26 mouse cellular contexts compared by ENCODE assay signal in genomic region chr1:171948161-171948945, GRCm38 (mm10). TPM values are rescaled to one million over a fixed set of nuclear protein-coding genes. Genes with fewer than 3 reads are reported as not detected.
"Had no signal": no experiment of that assay in that cellular context is flagged by ENCODE, and none has a peak within 500 bp of the region (broad histone marks: within the 10 kb centered on the region; RNA-seq: fewer than 3 reads in every experiment).

No protein-coding gene starts in this region.

- DNase-seq: kidney, adult 18-20 months; kidney, adult 9 months; kidney, postnatal 25 days; layer of hippocampus, adult 9-11 months; liver; lung, adult 18-20 months; lung, postnatal 10 days; lung, postnatal 36 days; retina, postnatal 1 day; right cerebral cortex, postnatal 25 days; spleen, adult 18-20 months; thymus, adult 18-20 months had no signal

- H3K27me3 ChIP-seq: limb, embryonic 13.5 days; liver, embryonic 12.5 days; liver, embryonic 15.5 days; lung, embryonic 15.5 days; megakaryocyte, embryonic 14.5 days; midbrain, embryonic 15.5 days; neural tube, embryonic 13.5 days had no signal

- H3K36me3 ChIP-seq: limb, embryonic 10.5 days; limb, embryonic 13.5 days; liver, embryonic 12.5 days; liver, embryonic 15.5 days; lung, embryonic 15.5 days; midbrain, embryonic 10.5 days; midbrain, embryonic 15.5 days; neural tube, embryonic 13.5 days had no signal

- H3K9ac ChIP-seq: limb, embryonic 13.5 days; liver, embryonic 12.5 days; liver, embryonic 15.5 days; lung, embryonic 15.5 days; midbrain, embryonic 15.5 days; neural tube, embryonic 13.5 days had no signal

- H3K4me3 ChIP-seq: layer of hippocampus, adult 2 months; limb, embryonic 10.5 days; limb, embryonic 13.5 days; liver, embryonic 12.5 days; liver, embryonic 15.5 days; lung, embryonic 15.5 days; megakaryocyte, embryonic 14.5 days; midbrain, embryonic 10.5 days; midbrain, embryonic 15.5 days; neural tube, embryonic 13.5 days had no signal

- H3K27ac ChIP-seq: kidney, postnatal 0 days; layer of hippocampus, adult 2 months; limb, embryonic 10.5 days; limb, embryonic 13.5 days; liver, embryonic 12.5 days; liver, embryonic 15.5 days; lung, embryonic 15.5 days; midbrain, embryonic 10.5 days; midbrain, embryonic 15.5 days; neural tube, embryonic 13.5 days had no signal

- ATAC-seq: liver, embryonic 12.5 days; midbrain, embryonic 15.5 days had no signal

- H3K4me1 ChIP-seq: limb, embryonic 10.5 days; limb, embryonic 13.5 days; liver, embryonic 12.5 days; liver, embryonic 15.5 days; lung, embryonic 15.5 days; megakaryocyte, embryonic 14.5 days; midbrain, embryonic 10.5 days; midbrain, embryonic 15.5 days had no signal

- H3K9me3 ChIP-seq: limb, embryonic 10.5 days; limb, embryonic 13.5 days; liver, embryonic 12.5 days; liver, embryonic 15.5 days; lung, embryonic 15.5 days; midbrain, embryonic 10.5 days; midbrain, embryonic 15.5 days; neural tube, embryonic 13.5 days had no signal

- H3K4me2 ChIP-seq: limb, embryonic 13.5 days; liver, embryonic 12.5 days; liver, embryonic 15.5 days; lung, embryonic 15.5 days; midbrain, embryonic 15.5 days; neural tube, embryonic 13.5 days had no signal

RNA-seq across cellular contexts. Expression of gene Slamf6, which starts 31.0 kb away (rescaled TPM):
- total RNA-seq: layer of hippocampus, adult 2 months; layer of hippocampus, postnatal 25 days had no signal
- polyA plus RNA-seq: limb, embryonic 10.5 days; midbrain, embryonic 10.5 days; midbrain, embryonic 15.5 days; testis, adult 2 months had no signal

RNA-seq across cellular contexts. Expression of gene Gm10521, which starts 52.9 kb away (rescaled TPM):
- polyA plus RNA-seq: kidney, postnatal 0 days; limb, embryonic 10.5 days; limb, embryonic 13.5 days; liver, embryonic 12.5 days; liver, embryonic 15.5 days; lung, embryonic 15.5 days; midbrain, embryonic 10.5 days; midbrain, embryonic 15.5 days; neural tube, embryonic 13.5 days; stomach, embryonic 16.5 days had no signal
